Mouse (Mus musculus) urinary bladder, adult 2 months (tissue): ENCODE measurements around the gene Pde4a. TPM values are rescaled to one million over a fixed set of nuclear protein-coding genes. Genes with fewer than 3 reads are reported as not detected.

Source experiments
- DNase-seq: peaks from one replicate; pipeline ENCODE4 v3.0.0; 2022; ENCODE audit warnings: low spot score
- polyA plus RNA-seq: library from polyadenylated mRNA; depleted of rRNA; stranded (reverse); fragments of >200 nt; gene quantifications from 2 replicates; pipeline ENCODE4 v1.2.3, GENCODE M21; 2012

Pde4a gene
- polyA plus RNA-seq, 1 experiment = 8.3 TPM

- no peak for DNase-seq
These were observed 16.3 kb upstream of the Pde4a start for GRCm38 (mm10) chr9:21149077-21149653.

GRCm38 (mm10) chr9:21149654-21150419 is 15.7 kb upstream of the Pde4a start, which contains the start of gene Cdc37:
Cdc37 (minus strand) TSS chr9:21149982.
- DNase-seq = peak; percentile 82

- DNase-seq = no peak
These were observed 12.8 kb upstream of the Pde4a start for GRCm38 (mm10) chr9:21152715-21153114.

- DNase-seq = no peak
These were observed 12.2 kb upstream of the Pde4a start for GRCm38 (mm10) chr9:21153331-21153730.

GRCm38 (mm10) chr9:21153833-21154232 is 11.7 kb upstream of the Pde4a start:
- DNase-seq = no peak

GRCm38 (mm10) chr9:21154787-21155186 is 10.7 kb upstream of the Pde4a start:
- DNase-seq = no peak

GRCm38 (mm10) chr9:21161209-21161909 is 4.2 kb upstream of the Pde4a start:
- peak; percentile 72 for DNase-seq

GRCm38 (mm10) chr9:21163086-21164050 is 2.1 kb upstream of the Pde4a start:
- DNase-seq = no peak

GRCm38 (mm10) chr9:21164072-21164471 is 1.4 kb upstream of the Pde4a start:
- DNase-seq = no peak

- no peak for DNase-seq
These were observed 488 bp downstream of the Pde4a start for GRCm38 (mm10) chr9:21165952-21166451.

- no peak for DNase-seq
These were observed 1.0 kb downstream of the Pde4a start for GRCm38 (mm10) chr9:21166516-21166915.

GRCm38 (mm10) chr9:21167140-21168097 is 1.9 kb downstream of the Pde4a start:
- DNase-seq = no peak

GRCm38 (mm10) chr9:21168161-21169123 is 2.9 kb downstream of the Pde4a start:
- peak; percentile 43 for DNase-seq

GRCm38 (mm10) chr9:21169157-21169556 is 3.6 kb downstream of the Pde4a start:
- no peak for DNase-seq

- no peak for DNase-seq
These were observed 6.8 kb downstream of the Pde4a start for GRCm38 (mm10) chr9:21172364-21172763.

GRCm38 (mm10) chr9:21180402-21180801 is 14.9 kb downstream of the Pde4a start:
- no peak for DNase-seq

GRCm38 (mm10) chr9:21180841-21181240 is 15.3 kb downstream of the Pde4a start:
- no peak for DNase-seq

- no peak for DNase-seq
These were observed 16.1 kb downstream of the Pde4a start for GRCm38 (mm10) chr9:21181421-21182220.
